Mouse (Mus musculus) natural killer cell, adult 2 months (primary cell): ENCODE results near the gene Trnp1.

Experiments used
- DNase-seq, 2 experiments: peaks; one replicate each; pipeline ENCODE4 v3.0.0; 2022; ENCODE audit warnings: low spot score in 2 of 2

Trnp1 gene

DNA sequence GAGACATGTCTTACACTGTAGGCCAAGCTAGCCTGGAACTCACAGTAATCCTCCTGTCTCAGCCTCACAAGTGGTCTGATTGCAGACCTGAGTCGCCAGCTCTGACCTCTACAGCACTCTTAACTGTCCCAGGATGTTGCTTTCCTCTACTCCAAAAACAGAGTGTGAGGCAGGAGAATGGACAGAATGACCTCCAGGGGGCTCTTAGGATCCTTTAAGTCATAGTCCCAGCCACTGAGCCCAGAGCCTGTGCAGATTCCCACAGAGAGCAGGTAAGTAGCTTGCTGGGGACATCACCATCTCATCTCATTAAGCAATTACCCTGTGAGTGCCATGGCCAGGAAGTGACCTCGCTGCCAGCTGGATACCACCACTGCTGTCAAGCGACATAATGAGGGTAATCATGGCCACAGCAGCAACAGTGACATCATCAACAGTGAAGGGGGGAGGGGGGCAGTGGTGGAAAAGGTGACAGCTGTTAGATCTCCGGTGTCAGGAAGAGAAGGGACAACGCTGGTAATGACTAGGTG lies 37.5 kb downstream of the Trnp1 start:
- DNase-seq: no peak

- no peak for DNase-seq
These were observed 38.3 kb downstream of the Trnp1 start for GRCm38 (mm10) chr4:133460006-133460405.

- no peak for DNase-seq
These were observed 40.3 kb downstream of the Trnp1 start for GRCm38 (mm10) chr4:133458044-133458443.

DNA sequence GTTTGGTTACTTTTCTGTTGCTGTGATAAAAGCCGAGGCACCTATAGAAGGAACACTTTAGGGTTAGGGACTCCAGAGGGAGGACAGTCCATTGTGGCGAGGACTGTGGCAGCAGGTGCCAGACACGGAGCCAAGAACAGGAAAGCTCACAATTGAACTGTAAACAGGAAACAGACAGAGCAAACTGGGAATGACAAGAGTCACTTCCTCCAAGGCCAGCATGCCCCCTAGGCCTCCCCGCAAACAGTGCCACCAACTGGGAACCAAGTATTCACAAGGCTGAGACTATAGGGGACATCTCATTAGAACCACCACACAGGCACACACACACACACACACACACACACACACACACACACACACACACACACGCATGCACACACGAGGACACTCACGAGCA lies 45.9 kb downstream of the Trnp1 start:
- DNase-seq: no peak

- DNase-seq: peak; percentile 64 to 79
These were observed 46.8 kb downstream of the Trnp1 start for GRCm38 (mm10) chr4:133451536-133451935.

DNA sequence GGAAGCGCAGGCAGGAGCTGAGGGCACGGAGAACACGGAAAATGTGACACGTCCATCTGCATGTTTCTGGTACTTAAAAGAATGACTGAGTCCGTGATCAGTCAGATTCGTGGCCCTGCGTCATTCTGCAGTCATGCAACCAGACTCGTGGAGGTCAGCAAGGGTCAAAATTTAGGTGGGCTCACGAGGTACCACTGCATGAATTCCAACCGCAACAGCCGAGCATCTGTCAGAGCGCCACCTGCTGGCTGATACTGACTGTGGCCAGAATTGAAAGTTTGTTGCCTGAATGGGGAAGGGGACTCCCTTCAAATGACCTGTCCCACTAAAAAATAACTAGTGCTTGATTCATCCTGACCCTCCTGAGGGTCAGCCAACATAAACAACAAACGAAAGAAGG lies 48.6 kb downstream of the Trnp1 start:
- DNase-seq: peak; percentile 27 to 52

DNA sequence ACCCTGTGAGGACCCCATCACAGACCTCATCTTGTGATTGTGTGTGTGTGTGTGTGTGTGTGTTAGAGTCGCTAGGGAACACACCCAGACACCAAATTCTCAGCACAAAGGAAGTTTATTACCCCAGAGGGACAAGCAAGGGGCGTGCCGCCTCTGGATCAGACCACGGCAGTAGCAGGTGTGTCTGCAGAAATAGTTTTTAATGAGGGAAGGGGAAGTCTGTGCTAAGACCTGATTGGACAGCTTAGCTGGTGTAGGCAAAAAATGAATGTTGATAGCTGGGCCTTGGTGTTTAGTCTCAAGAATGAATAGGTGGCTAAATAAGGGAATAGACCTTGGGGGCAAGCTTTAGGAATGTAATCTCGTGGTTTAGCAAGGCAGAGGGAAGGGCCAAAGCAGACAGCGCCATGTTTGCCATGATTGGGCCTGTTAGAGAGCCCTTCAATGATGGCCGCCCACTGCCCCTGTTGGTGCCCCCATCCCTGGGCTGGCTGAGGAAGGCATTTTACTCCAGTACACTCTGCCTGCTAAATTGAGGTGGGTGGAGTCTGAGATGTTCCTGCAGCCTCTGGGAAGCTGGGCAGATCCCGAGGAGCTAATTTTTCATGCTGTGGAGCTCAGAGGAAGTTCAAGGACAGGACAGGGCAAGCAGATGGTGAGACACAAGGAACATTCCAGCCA lies 49.5 kb downstream of the Trnp1 start:
- DNase-seq: no peak

DNA sequence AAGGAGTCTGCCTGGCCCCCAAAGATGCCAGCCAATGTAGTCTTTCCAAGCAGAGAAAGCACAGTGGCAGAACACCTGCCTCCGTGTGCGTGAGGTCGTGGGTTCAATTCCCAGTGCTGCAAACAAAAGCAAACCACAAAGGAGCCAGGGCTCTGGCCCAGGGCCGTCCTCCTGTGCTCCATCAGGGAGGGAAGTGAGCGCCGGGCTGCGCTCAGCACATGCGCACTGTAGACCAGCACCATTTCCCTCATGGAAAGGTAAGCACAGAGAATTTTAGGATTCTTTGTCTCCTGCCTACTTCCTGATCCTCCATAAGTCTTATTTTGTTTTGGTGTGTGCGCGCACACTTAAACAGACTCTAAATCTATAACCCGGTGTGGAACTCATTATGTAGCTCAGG lies 50.4 kb downstream of the Trnp1 start:
- DNase-seq: no peak

DNA sequence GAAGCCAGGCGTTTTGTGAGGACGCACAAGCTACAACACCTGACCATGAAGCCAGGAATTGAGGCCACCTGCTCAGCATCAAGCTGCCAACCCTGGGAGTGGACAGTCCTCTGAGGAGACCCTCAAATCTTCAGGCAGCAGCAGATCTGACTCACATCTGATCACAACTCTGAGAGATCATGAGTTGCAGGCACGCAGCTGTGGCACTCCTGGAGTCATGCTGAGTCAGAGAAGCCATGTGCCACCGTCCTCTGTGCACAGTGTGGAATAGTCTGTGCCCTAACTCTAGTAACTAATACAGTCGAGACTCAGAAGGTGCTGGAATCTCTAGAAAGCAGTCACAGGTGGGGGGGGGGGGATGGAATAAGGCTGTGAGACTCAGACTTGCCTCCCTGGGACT lies 51.0 kb downstream of the Trnp1 start:
- no peak for DNase-seq

GRCm38 (mm10) chr4:133445727-133446126 lies 52.6 kb downstream of the Trnp1 start:
- no peak for DNase-seq

DNA sequence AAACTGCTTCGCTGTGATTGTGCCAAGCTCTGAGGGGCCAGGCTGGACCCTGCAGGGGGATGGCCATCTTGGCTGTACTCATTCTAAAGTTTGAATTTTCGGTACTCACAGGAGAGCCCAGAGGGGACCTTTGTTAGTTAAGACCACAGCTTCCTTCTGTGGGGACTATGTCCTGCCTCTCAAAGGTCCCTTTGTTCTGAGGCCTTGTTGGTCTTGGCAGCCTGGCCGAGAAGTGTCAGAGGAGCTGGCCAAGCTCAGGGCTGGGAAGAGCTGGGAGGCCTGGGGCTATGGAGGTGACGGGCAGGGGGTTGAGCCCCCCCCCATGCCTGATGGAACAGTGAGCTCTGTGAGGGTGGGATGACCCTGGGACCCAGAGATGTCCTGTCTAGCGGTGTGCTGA lies 55.3 kb downstream of the Trnp1 start:
- no peak for DNase-seq

DNA sequence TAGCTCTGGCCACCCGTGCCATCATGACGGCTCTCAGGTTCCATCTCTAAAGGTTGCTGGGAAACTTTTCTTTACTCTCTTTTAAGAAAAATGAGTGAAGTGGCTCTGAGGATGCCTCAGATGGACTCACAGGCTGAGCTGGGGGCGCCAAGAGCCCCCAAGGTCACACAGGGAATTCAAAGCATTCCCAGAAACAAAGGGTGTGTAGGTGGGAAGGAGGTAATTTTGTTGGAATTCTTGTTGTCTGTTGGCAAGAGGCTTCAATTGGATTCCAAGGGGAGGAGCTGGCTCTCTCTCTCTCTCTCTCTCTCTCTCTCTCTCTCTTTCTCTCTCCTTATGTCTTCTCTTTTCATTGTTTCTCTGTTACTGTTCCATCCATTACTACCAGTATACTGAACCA lies 56.2 kb downstream of the Trnp1 start:
- DNase-seq: no peak
